Mouse (Mus musculus): ENCODE measurements around the gene Cdh15. TPM values are rescaled to one million over a fixed set of nuclear protein-coding genes. Genes with fewer than 3 reads are reported as not detected.
A peak's percentile ranks its signal among the peaks of the same experiment; 100 is the strongest.

Cdh15 gene
- 0.33 and 0.36 TPM in 2 replicates for polyA plus RNA-seq (2016; fragmentation: Nextera tagmentation; extraction: Ambion mirVana)

- Histone ChIP-seq H3K4me3 (peak within 1 kb of the TSS; percentile 19; the same call in 1 of the 2 replicates), H3K9me3 (replicated peaks) (no peaks in the 10 kb centered on the region), H3K9ac (no peak within 1 kb of the TSS; the same call in 1 of the 2 replicates), H3K27ac (ENCODE audit: poor library complexity, severe bottlenecking) (no peak within 1 kb of the TSS), H3K4me1 (replicated peaks) (peaks cover 15% of the 10 kb centered on the region), H3K27me3 (replicated peaks) (peaks cover 42% of the 10 kb centered on the region), H3K36me3 (no peaks in the 10 kb centered on the region), H3K4me2 (peak within 1 kb of the TSS; percentile 56)
- peak; percentile 76 for ATAC-seq (ENCODE audit: insufficient number of reproducible peaks, low FRiP score)
- WGBS: 15% methylated on average over 18 of the region's 18 CpGs
Observed at GRCm38 (mm10) chr8:122847829-122848561, at the start of gene Cdh15. Cdh15 (plus strand) TSS chr8:122847966.

- Histone ChIP-seq H3K9ac (no peak overlapping the region), H3K4me3 (no peak overlapping the region), H3K9me3 (replicated peaks) (no peaks in the 10 kb centered on the region), H3K4me2 (no peak overlapping the region), H3K27ac (ENCODE audit: poor library complexity, severe bottlenecking) (no peak overlapping the region), H3K36me3 (peaks cover 13% of the 10 kb centered on the region; the same call in 1 of the 2 replicates), H3K27me3 (replicated peaks) (no peaks in the 10 kb centered on the region), H3K4me1 (replicated peaks) (0 out of 2 replicates have a peak, but pooled peaks cover 6% of the 10 kb centered on the region)
- WGBS: 54% methylated on average over 15 of the region's 15 CpGs
- ATAC-seq (ENCODE audit: insufficient number of reproducible peaks, low FRiP score): no peak
Observed at GRCm38 (mm10) chr8:122803906-122804761, 43.6 kb upstream of the Cdh15 start.

- Histone ChIP-seq H3K27ac (ENCODE audit: poor library complexity, severe bottlenecking) (no peak overlapping the region), H3K36me3 (peaks cover 9% of the 10 kb centered on the region; the same call in 1 of the 2 replicates), H3K4me3 (no peak overlapping the region), H3K27me3 (replicated peaks) (no peaks in the 10 kb centered on the region), H3K4me1 (replicated peaks) (0 out of 2 replicates have a peak, but pooled peaks cover 6% of the 10 kb centered on the region), H3K9me3 (replicated peaks) (no peaks in the 10 kb centered on the region), H3K4me2 (no peak overlapping the region), H3K9ac (0 out of 2 replicates have a peak overlapping the region, but pooled peaks have one; percentile 17)
- WGBS: 59% methylated on average over 3 of the region's 3 CpGs
- ATAC-seq (ENCODE audit: insufficient number of reproducible peaks, low FRiP score): no peak
Observed at GRCm38 (mm10) chr8:122805349-122805748, 42.4 kb upstream of the Cdh15 start.

GRCm38 (mm10) chr8:122806956-122807538 lies 40.7 kb upstream of the Cdh15 start:
- no peak for ATAC-seq (ENCODE audit: insufficient number of reproducible peaks, low FRiP score)
- H3K27ac ChIP-seq (ENCODE audit: poor library complexity, severe bottlenecking): no peak overlapping the region

GRCm38 (mm10) chr8:122807907-122808306 lies 39.9 kb upstream of the Cdh15 start:
- Histone ChIP-seq H3K4me3 (no peak overlapping the region), H3K27ac (ENCODE audit: poor library complexity, severe bottlenecking) (no peak overlapping the region), H3K9me3 (replicated peaks) (no peaks in the 10 kb centered on the region), H3K4me1 (replicated peaks) (0 out of 2 replicates have a peak, but pooled peaks cover 6% of the 10 kb centered on the region), H3K36me3 (peaks cover 10% of the 10 kb centered on the region; the same call in 1 of the 2 replicates), H3K9ac (no peak overlapping the region), H3K27me3 (replicated peaks) (no peaks in the 10 kb centered on the region), H3K4me2 (no peak overlapping the region)
- ATAC-seq (ENCODE audit: insufficient number of reproducible peaks, low FRiP score): no peak
- 85% methylated on average over 4 of the region's 4 CpGs for WGBS

More at GRCm38 (mm10) chr8:122806956-122807538, 40.7 kb upstream of the Cdh15 start:
- no peak overlapping the region for H3K4me3 ChIP-seq
- WGBS: 67% methylated on average over 7 of the region's 7 CpGs
- H3K4me1 ChIP-seq (replicated peaks): 0 out of 2 replicates have a peak, but pooled peaks cover 6% of the 10 kb centered on the region
- no peaks in the 10 kb centered on the region for H3K27me3 ChIP-seq (replicated peaks)
- H3K9me3 ChIP-seq (replicated peaks): no peaks in the 10 kb centered on the region
- no peak overlapping the region for H3K9ac ChIP-seq
- no peak overlapping the region for H3K4me2 ChIP-seq
- peaks cover 14% of the 10 kb centered on the region; the same call in 1 of the 2 replicates for H3K36me3 ChIP-seq

GRCm38 (mm10) chr8:122810376-122810775 lies 37.4 kb upstream of the Cdh15 start:
- ATAC-seq (ENCODE audit: insufficient number of reproducible peaks, low FRiP score): no peak
- peaks cover 22% of the 10 kb centered on the region for H3K36me3 ChIP-seq
- H3K27ac ChIP-seq (ENCODE audit: poor library complexity, severe bottlenecking): no peak overlapping the region
- no peaks in the 10 kb centered on the region for H3K9me3 ChIP-seq (replicated peaks)
- H3K4me2 ChIP-seq: no peak overlapping the region
- H3K4me1 ChIP-seq (replicated peaks): peaks cover 11% of the 10 kb centered on the region
- H3K9ac ChIP-seq: no peak overlapping the region
- H3K4me3 ChIP-seq: no peak overlapping the region
- WGBS: 59% methylated on average over 8 of the region's 8 CpGs
- no peaks in the 10 kb centered on the region for H3K27me3 ChIP-seq (replicated peaks)

- no peaks in the 10 kb centered on the region for H3K27me3 ChIP-seq (replicated peaks)
- no peaks in the 10 kb centered on the region for H3K9me3 ChIP-seq (replicated peaks)
- H3K4me2 ChIP-seq: no peak overlapping the region
- H3K27ac ChIP-seq (ENCODE audit: poor library complexity, severe bottlenecking): no peak overlapping the region
- H3K4me1 ChIP-seq (replicated peaks): peaks cover 8% of the 10 kb centered on the region
- ATAC-seq (ENCODE audit: insufficient number of reproducible peaks, low FRiP score): no peak
- H3K9ac ChIP-seq: no peak overlapping the region
- H3K4me3 ChIP-seq: no peak overlapping the region
- H3K36me3 ChIP-seq: peaks cover 24% of the 10 kb centered on the region
- 86% methylated on average over 16 of the region's 16 CpGs for WGBS
Observed at GRCm38 (mm10) chr8:122811870-122812494, 35.8 kb upstream of the Cdh15 start.

GRCm38 (mm10) chr8:122812610-122813250 lies 35.0 kb upstream of the Cdh15 start:
- no peaks in the 10 kb centered on the region for H3K27me3 ChIP-seq (replicated peaks)
- H3K4me2 ChIP-seq: no peak overlapping the region
- no peak overlapping the region for H3K9ac ChIP-seq
- H3K36me3 ChIP-seq: peaks cover 30% of the 10 kb centered on the region
- 80% methylated on average over 14 of the region's 14 CpGs for WGBS
- H3K27ac ChIP-seq (ENCODE audit: poor library complexity, severe bottlenecking): no peak overlapping the region
- H3K4me1 ChIP-seq (replicated peaks): peaks cover 12% of the 10 kb centered on the region
- no peak for ATAC-seq (ENCODE audit: insufficient number of reproducible peaks, low FRiP score)
- no peak overlapping the region for H3K4me3 ChIP-seq
- no peaks in the 10 kb centered on the region for H3K9me3 ChIP-seq (replicated peaks)

GRCm38 (mm10) chr8:122814608-122815007 lies 33.2 kb upstream of the Cdh15 start:
- no peak overlapping the region for H3K9ac ChIP-seq
- no peaks in the 10 kb centered on the region for H3K27me3 ChIP-seq (replicated peaks)
- peaks cover 16% of the 10 kb centered on the region for H3K4me1 ChIP-seq (replicated peaks)
- no peak overlapping the region for H3K27ac ChIP-seq (ENCODE audit: poor library complexity, severe bottlenecking)
- no peak overlapping the region for H3K4me2 ChIP-seq
- no peak for ATAC-seq (ENCODE audit: insufficient number of reproducible peaks, low FRiP score)
- WGBS: 34% methylated on average over 7 of the region's 7 CpGs
- peaks cover 35% of the 10 kb centered on the region for H3K36me3 ChIP-seq
- H3K9me3 ChIP-seq (replicated peaks): no peaks in the 10 kb centered on the region
- H3K4me3 ChIP-seq: no peak overlapping the region

- peaks cover 31% of the 10 kb centered on the region for H3K36me3 ChIP-seq
- H3K4me3 ChIP-seq: no peak overlapping the region
- no peak for ATAC-seq (ENCODE audit: insufficient number of reproducible peaks, low FRiP score)
- H3K4me1 ChIP-seq (replicated peaks): peaks cover 16% of the 10 kb centered on the region
- H3K27me3 ChIP-seq (replicated peaks): no peaks in the 10 kb centered on the region
- no peaks in the 10 kb centered on the region for H3K9me3 ChIP-seq (replicated peaks)
- no peak overlapping the region for H3K27ac ChIP-seq (ENCODE audit: poor library complexity, severe bottlenecking)
- WGBS: 81% methylated on average over 6 of the region's 6 CpGs
- no peak overlapping the region for H3K4me2 ChIP-seq
- H3K9ac ChIP-seq: no peak overlapping the region
Observed at GRCm38 (mm10) chr8:122816965-122817364, 30.8 kb upstream of the Cdh15 start.

Data from heart, embryonic 12.5 days (tissue).